8 mouse cellular contexts compared by ENCODE assay signal in genomic region chr11:62645337-62645675, GRCm38 (mm10). TPM values are rescaled to one million over a fixed set of nuclear protein-coding genes. Genes with fewer than 3 reads are reported as not detected.
DNase-seq lines count a peak whose midpoint lies in the region; ATAC-seq lines count a peak whose summit lies in the region.

No protein-coding gene starts in this region.

- H3K4me1 ChIP-seq in embryonic facial prominence, embryonic 10.5 days, result peaks cover 68% of the 10 kb centered on the region
- H3K4me1 ChIP-seq in hindbrain, embryonic 13.5 days (replicated peaks), result peaks cover 71% of the 10 kb centered on the region
- H3K4me1 ChIP-seq in midbrain, embryonic 16.5 days (ENCODE audit: control insufficient read depth, insufficient read depth, low read length), result peaks cover 49% of the 10 kb centered on the region

- H3K9ac ChIP-seq in hindbrain, embryonic 13.5 days, result peak overlapping the region; percentile 88
- H3K9ac ChIP-seq in midbrain, embryonic 16.5 days (ENCODE audit: low read depth, low read length), result no peak overlapping the region

- no peaks in the 10 kb centered on the region for H3K9me3 ChIP-seq in embryonic facial prominence, embryonic 10.5 days
- no peaks in the 10 kb centered on the region for H3K9me3 ChIP-seq in hindbrain, embryonic 13.5 days
- H3K9me3 ChIP-seq in midbrain, embryonic 16.5 days (replicated peaks; ENCODE audit: control insufficient read depth, low read length, poor library complexity, severe bottlenecking), result no peaks in the 10 kb centered on the region

- peaks cover 18% of the 10 kb centered on the region for H3K36me3 ChIP-seq in embryonic facial prominence, embryonic 10.5 days (replicated peaks)
- H3K36me3 ChIP-seq in hindbrain, embryonic 13.5 days, result no peaks in the 10 kb centered on the region
- H3K36me3 ChIP-seq in midbrain, embryonic 16.5 days (ENCODE audit: control insufficient read depth, insufficient read depth, low read length), result no peaks in the 10 kb centered on the region

- intact Hi-C loops in left cerebral cortex, postnatal 36 days (cut with DNase I), result no loop called here

- no peaks in the 10 kb centered on the region for H3K27me3 ChIP-seq in embryonic facial prominence, embryonic 10.5 days (replicated peaks; ENCODE audit: low read depth, poor library complexity, severe bottlenecking)
- H3K27me3 ChIP-seq in hindbrain, embryonic 13.5 days, result no peaks in the 10 kb centered on the region
- no peaks in the 10 kb centered on the region for H3K27me3 ChIP-seq in midbrain, embryonic 16.5 days (ENCODE audit: control insufficient read depth, insufficient read depth, low read depth, low read length)

- peak; percentile 44 for DNase-seq in kidney, postnatal 10 days
- DNase-seq in kidney, postnatal 14 days, result no peak
- DNase-seq in embryonic facial prominence, embryonic 10.5 days (ENCODE audit: low spot score), result no peak
- no peak for DNase-seq in left cerebral cortex, postnatal 36 days (ENCODE audit: low spot score in 2 of 2)
- DNase-seq in embryo, embryonic 10 days (ENCODE audit: low spot score), result no peak

- WGBS in embryonic facial prominence, embryonic 10.5 days, result 90% methylated on average over 4 of the region's 4 CpGs
- 88% methylated on average over 4 of the region's 4 CpGs for WGBS in hindbrain, embryonic 13.5 days
- WGBS in midbrain, embryonic 16.5 days, result 81% methylated on average over 4 of the region's 4 CpGs

- H3K27ac ChIP-seq in embryonic facial prominence, embryonic 10.5 days (replicated peaks), result peak overlapping the region; percentile 68
- H3K27ac ChIP-seq in hindbrain, embryonic 13.5 days, result no peak overlapping the region
- H3K27ac ChIP-seq in midbrain, embryonic 16.5 days (ENCODE audit: low read length), result no peak overlapping the region

- peak overlapping the region; percentile 90; the same call in 1 of the 2 replicates for H3K4me3 ChIP-seq in embryonic facial prominence, embryonic 10.5 days
- peak overlapping the region; percentile 78; the same call in 1 of the 2 replicates for H3K4me3 ChIP-seq in hindbrain, embryonic 13.5 days
- H3K4me3 ChIP-seq in midbrain, embryonic 16.5 days (ENCODE audit: low read depth, low read length), result no peak overlapping the region

- ATAC-seq in hindbrain, embryonic 13.5 days (ENCODE audit: low FRiP score), result no peak
- no peak for ATAC-seq in midbrain, embryonic 16.5 days
- ATAC-seq in megakaryocyte-erythroid progenitor cell, adult 5-6 weeks (replicated peaks; ENCODE audit: low FRiP score, low TSS enrichment, poor library complexity, severe bottlenecking), result no peak

- H3K4me2 ChIP-seq in hindbrain, embryonic 13.5 days, result peak overlapping the region; percentile 93
- peak overlapping the region; percentile 89 for H3K4me2 ChIP-seq in midbrain, embryonic 16.5 days (ENCODE audit: low read length)

RNA-seq across cellular contexts. Expression of gene Lrrc75a, which starts 3.0 kb away (rescaled TPM):
- 11.2 and 12.9 TPM in 2 replicates for polyA plus RNA-seq in embryonic facial prominence, embryonic 10.5 days (2016; fragmentation: Nextera tagmentation; extraction: Ambion mirVana)
- 10.0 and 10.4 TPM in 2 replicates for polyA plus RNA-seq in hindbrain, embryonic 13.5 days (2015; fragmentation: Nextera tagmentation; extraction: Ambion mirVana)
- polyA plus RNA-seq in midbrain, embryonic 16.5 days (2015; fragmentation: Nextera tagmentation; extraction: Ambion mirVana), result 10.0 and 10.2 TPM in 2 replicates
- 10 to 100 TPM; 18.7 to 21.8 TPM for total RNA-seq in left cerebral cortex, postnatal 36 days (2021)
- total RNA-seq in megakaryocyte-erythroid progenitor cell, adult 5-6 weeks (2014; fragmentation: Nextera tagmentation), result 2.1 and 3.1 TPM in 2 replicates
- total RNA-seq in megakaryocyte-erythroid progenitor cell, adult 5-6 weeks (2017), result 0.99 and 1.8 TPM in 2 replicates

RNA-seq across cellular contexts. Expression of gene Mmgt2, which starts 3.2 kb away (rescaled TPM):
- 41.9 and 44.2 TPM in 2 replicates for polyA plus RNA-seq in embryonic facial prominence, embryonic 10.5 days (2016; fragmentation: Nextera tagmentation; extraction: Ambion mirVana)
- 22.8 and 24.9 TPM in 2 replicates for polyA plus RNA-seq in hindbrain, embryonic 13.5 days (2015; fragmentation: Nextera tagmentation; extraction: Ambion mirVana)
- 20.4 and 20.6 TPM in 2 replicates for polyA plus RNA-seq in midbrain, embryonic 16.5 days (2015; fragmentation: Nextera tagmentation; extraction: Ambion mirVana)
- 10 to 100 TPM; 20.2 to 27.0 TPM for total RNA-seq in left cerebral cortex, postnatal 36 days (2021)
- 16.4 and 29.7 TPM in 2 replicates for total RNA-seq in megakaryocyte-erythroid progenitor cell, adult 5-6 weeks (2014; fragmentation: Nextera tagmentation)
- 9.1 and 14.8 TPM in 2 replicates for total RNA-seq in megakaryocyte-erythroid progenitor cell, adult 5-6 weeks (2017)
